Mouse (Mus musculus) gastrocnemius, postnatal 4 days (tissue): ENCODE measurements around the gene Ephb1. TPM values are rescaled to one million over a fixed set of nuclear protein-coding genes. Genes with fewer than 3 reads are reported as not detected.

Experiments
- DNase-seq, 2 experiments: peaks; one replicate each; pipeline ENCODE4 v3.0.0; 2021 to 2022; ENCODE audit warnings: low spot score in 2 of 2, mixed read lengths in 2 of 2
- long read RNA-seq, 2 experiments: library from polyadenylated mRNA; stranded (forward); transcript quantifications; one replicate each; pipeline ENCODE4 v2.0.0; 2021
- total RNA-seq, 2 experiments: library from RNA; stranded (reverse); gene quantifications; 2 replicates each; pipeline ENCODE4 v1.2.3; 2021

Ephb1 gene
- total RNA-seq = 1 to 10 TPM; 4.9 to 5.4 TPM
- long read RNA-seq, experiment 1, full-length matches to known transcripts = 3 of 7 reads
- long read RNA-seq, experiment 1, partial matches to known transcripts = 2 of 7 reads
- long read RNA-seq, experiment 1, other reads (novel, unspliced or antisense) = 2 of 7 reads
- long read RNA-seq, experiment 2, full-length matches to known transcripts = 6 of 11 reads
- long read RNA-seq, experiment 2, partial matches to known transcripts = 2 of 11 reads
- long read RNA-seq, experiment 2, other reads (novel, unspliced or antisense) = 3 of 11 reads

DNA sequence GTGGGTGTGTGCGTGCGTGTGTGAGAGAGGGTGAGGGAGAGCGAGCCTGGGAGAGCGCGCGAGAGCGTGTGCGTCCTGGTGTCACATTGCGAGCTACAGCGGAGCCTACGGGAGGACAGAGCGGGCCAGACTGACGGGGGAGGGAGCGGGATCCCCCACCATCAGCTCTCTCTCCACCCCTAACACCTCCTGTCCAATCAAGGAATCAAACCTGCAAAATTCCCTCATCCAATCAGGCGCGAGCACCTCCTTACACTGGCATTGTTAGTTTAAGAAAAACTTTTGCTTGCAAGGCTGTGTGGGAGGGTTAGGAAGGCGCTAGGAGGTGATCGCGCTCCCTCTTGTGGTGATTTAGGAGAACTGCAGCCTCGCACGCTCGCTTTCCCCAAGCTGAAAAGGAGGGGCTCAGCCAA, at the start of gene Ephb1:
TSS of gene Ephb1 (minus strand) at position 133 of the 413 bp plus-strand sequence.
- peak; percentile 45 to 68 for DNase-seq

- peak; percentile 25 to 36 for DNase-seq
These were observed 48.9 kb upstream of the Ephb1 start for GRCm38 (mm10) chr9:102403086-102404021.

DNA sequence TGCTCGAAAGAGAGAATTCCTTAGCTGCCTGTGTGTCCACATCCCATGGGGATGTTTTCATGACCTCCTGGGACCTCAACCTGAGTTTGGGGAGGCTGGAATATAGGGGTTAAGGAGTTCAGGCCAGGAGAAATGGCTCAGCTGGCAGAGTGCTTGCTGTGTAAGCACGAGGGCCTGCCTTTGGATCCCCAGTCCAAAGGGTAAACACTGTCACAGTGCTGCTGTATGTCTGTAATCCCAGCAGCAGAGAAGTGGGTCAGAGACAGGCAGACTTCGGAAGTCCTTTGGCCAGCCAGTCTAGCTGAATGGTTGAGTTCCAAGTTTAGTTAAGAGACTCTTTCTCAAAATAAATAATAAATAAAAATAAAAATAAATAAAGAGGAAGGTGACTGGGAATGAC, 48.2 kb upstream of the Ephb1 start:
- no peak for DNase-seq

- DNase-seq = no peak
These were observed 33.8 kb upstream of the Ephb1 start for GRCm38 (mm10) chr9:102388266-102388665.

DNA sequence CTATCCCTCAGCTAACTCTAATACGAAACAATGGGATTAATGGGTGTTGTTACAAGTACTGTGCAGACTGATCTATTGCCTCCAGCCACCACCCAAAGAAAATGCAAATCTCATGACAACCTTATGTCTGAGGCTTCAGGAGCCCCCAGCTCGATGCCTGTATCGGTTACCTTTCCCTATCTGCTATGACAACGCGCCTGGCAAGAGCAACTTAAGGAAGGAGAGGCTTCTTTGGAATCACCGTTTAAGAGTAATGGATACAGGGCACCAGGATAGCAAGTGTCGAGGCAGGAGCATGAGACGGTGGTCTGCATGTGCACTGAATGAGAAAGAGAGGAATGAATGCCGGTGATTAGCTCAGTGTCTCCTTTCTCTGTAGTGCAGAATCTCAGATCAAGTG, 32.3 kb upstream of the Ephb1 start:
- no peak for DNase-seq

DNA sequence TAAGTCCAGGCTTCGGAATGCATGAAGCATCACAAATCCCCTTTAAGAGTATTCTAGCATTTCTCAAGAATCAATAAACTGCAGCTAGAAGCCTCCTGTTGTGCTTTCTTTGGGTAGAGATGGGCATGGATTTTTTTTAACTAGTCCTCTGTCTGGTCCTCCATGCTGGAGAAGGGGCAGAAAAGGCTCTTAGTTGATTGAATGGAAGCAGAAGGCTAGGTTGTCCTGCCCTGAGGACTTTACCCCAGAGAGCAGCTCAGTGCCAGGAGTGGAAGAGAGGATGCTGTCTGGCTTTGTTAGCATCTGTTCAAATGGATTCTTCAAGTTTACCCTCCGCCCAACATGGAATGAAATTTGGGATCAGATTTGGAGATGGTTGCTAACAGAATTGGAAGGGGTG, 25.7 kb upstream of the Ephb1 start:
- DNase-seq = no peak

- no peak for DNase-seq
These were observed 20.2 kb upstream of the Ephb1 start for GRCm38 (mm10) chr9:102374661-102375060.

- DNase-seq = no peak
These were observed 19.4 kb upstream of the Ephb1 start for GRCm38 (mm10) chr9:102373886-102374285.

- no peak for DNase-seq
These were observed 17.4 kb upstream of the Ephb1 start for GRCm38 (mm10) chr9:102371936-102372335.

GRCm38 (mm10) chr9:102371036-102371770, 16.7 kb upstream of the Ephb1 start:
- no peak for DNase-seq

- DNase-seq = no peak
These were observed 15.6 kb upstream of the Ephb1 start for GRCm38 (mm10) chr9:102370141-102370540.

DNA sequence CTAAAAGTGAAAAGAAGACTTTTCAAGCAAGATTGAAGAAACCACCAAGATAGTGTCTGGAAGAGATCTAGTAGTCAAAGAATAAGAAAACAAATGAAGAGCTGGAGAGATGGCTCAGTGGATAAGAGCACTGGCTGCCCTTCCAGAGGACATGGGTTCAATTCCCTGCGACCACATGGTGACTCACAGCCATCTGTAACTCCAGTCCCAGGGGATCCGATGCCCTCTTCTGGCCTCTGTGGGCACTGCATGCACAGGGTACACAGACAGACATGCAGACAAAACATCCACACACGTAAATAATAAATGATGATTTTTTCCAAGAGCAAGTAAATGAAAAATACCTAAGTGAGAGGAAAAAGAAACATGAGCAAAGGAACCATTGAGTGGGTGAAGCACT, 14.6 kb upstream of the Ephb1 start:
- DNase-seq = no peak

DNA sequence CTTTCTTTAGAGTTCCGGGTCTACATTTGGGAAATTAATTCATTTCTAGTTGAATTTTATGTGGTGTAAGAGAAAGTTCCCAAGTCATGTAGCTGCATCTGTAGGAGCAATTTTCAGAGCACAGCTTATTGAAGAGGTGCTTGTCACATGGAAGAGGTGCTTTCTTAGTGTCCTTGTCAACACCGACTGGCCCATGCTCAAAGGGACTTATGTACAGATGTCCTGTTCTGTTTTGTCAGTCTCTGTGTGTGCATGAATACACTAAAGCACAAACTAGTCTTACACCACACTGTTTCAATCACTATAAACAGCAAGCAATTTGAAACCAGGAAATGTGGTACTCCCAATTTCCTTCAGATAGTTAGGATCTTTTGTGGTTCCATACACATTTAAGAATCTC, 13.3 kb upstream of the Ephb1 start:
- DNase-seq = no peak

DNA sequence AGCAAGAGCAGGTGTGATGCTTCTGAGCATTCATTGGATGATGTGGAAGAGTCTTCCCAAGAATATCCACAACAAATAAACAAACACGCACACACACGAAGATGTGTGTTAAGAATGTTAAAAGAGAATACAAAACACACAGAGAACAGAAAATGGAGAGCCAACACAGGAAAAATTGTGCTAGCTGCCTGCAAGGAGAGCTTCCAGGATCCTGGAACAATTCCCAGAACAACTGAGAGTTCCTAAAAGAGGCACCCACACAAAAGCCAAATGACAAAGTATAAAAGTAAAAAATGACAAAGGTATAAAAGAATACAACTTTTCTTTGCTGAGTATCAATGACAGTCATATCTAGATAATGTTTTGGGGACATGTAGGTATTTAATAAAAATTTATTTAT, 11.0 kb upstream of the Ephb1 start:
- DNase-seq = no peak

DNA sequence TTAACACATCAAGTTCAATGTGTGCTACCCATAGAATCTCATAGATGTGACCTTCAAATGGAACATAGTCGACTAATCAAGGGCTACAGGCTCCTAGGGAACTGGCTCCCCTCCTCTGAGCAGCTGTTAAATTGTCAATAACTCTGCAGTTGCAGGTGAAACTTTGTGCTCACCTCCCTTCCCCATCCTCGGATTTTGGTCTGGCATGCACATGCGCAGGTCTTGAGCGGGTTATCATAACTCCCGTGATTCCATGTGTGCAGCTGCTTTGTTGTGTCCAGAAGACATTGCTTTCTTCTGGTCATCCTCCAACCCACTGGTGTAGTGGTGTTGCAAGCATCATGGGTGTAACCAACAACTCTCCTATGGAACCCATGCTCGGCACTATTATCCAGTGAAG, 4.8 kb upstream of the Ephb1 start:
- DNase-seq = no peak

DNA sequence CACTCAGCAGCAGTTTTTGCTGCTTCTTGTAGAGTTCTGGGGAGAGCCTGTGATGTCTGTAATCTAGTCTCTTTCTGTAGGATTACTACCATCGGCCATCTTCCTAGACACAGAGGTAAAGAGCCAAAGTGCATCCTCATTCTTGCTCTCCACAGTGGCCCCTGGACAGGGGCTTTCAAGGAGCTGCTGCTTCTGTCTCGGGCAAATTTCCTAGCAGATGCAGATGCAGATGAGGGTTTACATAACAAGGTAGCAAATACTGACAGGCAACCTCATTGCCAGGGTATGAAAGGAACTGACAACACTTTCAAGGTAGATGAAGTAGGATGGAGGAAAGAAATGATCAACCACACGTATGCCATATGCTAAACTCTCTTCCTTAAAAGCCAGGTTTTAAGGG, 4.2 kb upstream of the Ephb1 start:
- no peak for DNase-seq

- no peak for DNase-seq
These were observed 3.5 kb upstream of the Ephb1 start for GRCm38 (mm10) chr9:102358011-102358410.

- DNase-seq = no peak
These were observed 2.0 kb upstream of the Ephb1 start for GRCm38 (mm10) chr9:102356516-102356915.

- no peak for DNase-seq
These were observed 1.2 kb upstream of the Ephb1 start for GRCm38 (mm10) chr9:102355726-102356125.

- DNase-seq = peak in 1 of 2 experiments; percentile 27
These were observed 629 bp downstream of the Ephb1 start for GRCm38 (mm10) chr9:102353636-102354491.
